Mouse (Mus musculus) hindbrain, postnatal 0 days (tissue): ENCODE measurements around the gene Mycn. TPM values are rescaled to one million over a fixed set of nuclear protein-coding genes. Genes with fewer than 3 reads are reported as not detected.

Source experiments
- ATAC-seq: fragments of 200-750 bp; cut with Nextera tagmentation; 2 replicates; pipeline ENCODE4 v1.8.0; 2017; ENCODE audit warnings: mild to moderate bottlenecking, moderate TSS enrichment, moderate library complexity
- DNase-seq: peaks from one replicate; pipeline ENCODE4 v3.0.0-alpha.2; 2015; ENCODE audit warnings: low spot score
- H3K27ac ChIP-seq: fragments of 300-500 bp; sonication (generic); 2 replicates; pipeline ENCODE4 v1.5.1; 2014; ENCODE audit warnings: mild to moderate bottlenecking
- H3K27me3 ChIP-seq: fragments of 300-500 bp; sonication (generic); 2 replicates; pipeline ENCODE4 v1.6.1; 2014; ENCODE audit warnings: low read length, mixed read lengths; ENCODE audit not compliant: insufficient read depth
- H3K36me3 ChIP-seq: fragments of 300-500 bp; sonication (generic); 2 replicates; pipeline ENCODE4 v1.6.1; 2014; ENCODE audit warnings: low read length, mixed read lengths; ENCODE audit not compliant: insufficient read depth
- H3K4me1 ChIP-seq: fragments of 300-500 bp; sonication (generic); 2 replicates; pipeline ENCODE4 v1.6.1; 2014; ENCODE audit warnings: antibody characterized with exemption, low read length, mixed read lengths; ENCODE audit not compliant: insufficient read depth
- H3K4me2 ChIP-seq: fragments of 300-500 bp; sonication (generic); 2 replicates; pipeline ENCODE4 v1.6.1; 2014; ENCODE audit warnings: low read depth, mild to moderate bottlenecking, low read length, moderate library complexity, mixed read lengths
- H3K4me3 ChIP-seq: fragments of 300-500 bp; sonication (generic); 2 replicates; pipeline ENCODE4 v1.5.1; 2014; ENCODE audit warnings: low read length
- H3K9ac ChIP-seq: fragments of 300-500 bp; sonication (generic); replicated peaks from 2 replicates; pipeline ENCODE4 v1.6.1; 2014; ENCODE audit warnings: mild to moderate bottlenecking, low read length, moderate library complexity, mixed read lengths
- H3K9me3 ChIP-seq: fragments of 300-500 bp; sonication (generic); 2 replicates; pipeline ENCODE4 v1.6.1; 2016; ENCODE audit warnings: low read length, mixed read lengths
- CTCF ChIP-seq: IDR thresholded peaks from 2 replicates; pipeline ENCODE4 v1.5.1; 2016; ENCODE audit warnings: antibody characterized with exemption, control low read depth, low read depth
- WGBS: fragments of 180-500 bp; shearing (Covaris S2); extraction: QIAGEN DNeasy Blood & Tissue Kit; methylation state at CpG from one replicate; pipeline ENCODE4 v1.1.7; 2014; 5-methylcytosine and 5-hydroxymethylcytosine counted together
- polyA plus RNA-seq: library from polyadenylated mRNA; unstranded; fragments of >200 nt; fragmentation: Nextera tagmentation; extraction: Ambion mirVana; gene quantifications from 2 replicates; pipeline ENCODE4 v1.2.1, GENCODE M21; 2015
- total RNA-seq: library from RNA; depleted of rRNA; stranded (reverse); fragments of >200 nt; gene quantifications from 2 replicates; pipeline ENCODE4 v1.2.3, GENCODE M21; 2014

Gene Mycn
- total and polyA plus RNA-seq, 2 experiments from 2014 or later = 40.0 to 51.2 TPM

- Histone ChIP-seq H3K27ac (peak overlapping the region; percentile 92), H3K9ac (peak overlapping the region; percentile 93), H3K27me3 (no peaks in the 10 kb centered on the region), H3K4me1 (no peaks in the 10 kb centered on the region), H3K4me3 (peak overlapping the region; percentile 87), H3K9me3 (no peaks in the 10 kb centered on the region), H3K36me3 (peaks cover 14% of the 10 kb centered on the region; the same call in 1 of the 2 replicates), H3K4me2 (peak overlapping the region; percentile 92)
- WGBS = under 1% methylated on average over 69 of the region's 69 CpGs
- ATAC-seq (no peak), DNase-seq (peak; percentile 44)
- TF ChIP-seq CTCF = no peak
Observed at GRCm38 (mm10) chr12:12939581-12940465, 1.9 kb downstream of the Mycn start.

GRCm38 (mm10) chr12:12938850-12939249 is 2.9 kb downstream of the Mycn start:
- Histone ChIP-seq H3K36me3 (peaks cover 17% of the 10 kb centered on the region; the same call in 1 of the 2 replicates), H3K27me3 (no peaks in the 10 kb centered on the region), H3K27ac (peak overlapping the region; percentile 92), H3K9ac (peak overlapping the region; percentile 93), H3K4me1 (no peaks in the 10 kb centered on the region), H3K4me3 (peak overlapping the region; percentile 87), H3K9me3 (no peaks in the 10 kb centered on the region), H3K4me2 (peak overlapping the region; percentile 92)
- TF ChIP-seq CTCF = peak; percentile 94
- no peak for ATAC-seq
- peak; percentile 93 for DNase-seq
- WGBS = 0% methylated on average over 12 of the region's 12 CpGs

- Histone ChIP-seq H3K27ac (peak overlapping the region; percentile 92), H3K9ac (peak overlapping the region; percentile 93), H3K36me3 (peaks cover 17% of the 10 kb centered on the region; the same call in 1 of the 2 replicates), H3K4me3 (peak overlapping the region; percentile 87), H3K4me2 (peak overlapping the region; percentile 92), H3K9me3 (no peaks in the 10 kb centered on the region), H3K4me1 (no peaks in the 10 kb centered on the region), H3K27me3 (no peaks in the 10 kb centered on the region)
- under 1% methylated on average over 7 of the region's 7 CpGs for WGBS
- ATAC-seq = no peak
- no peak for TF ChIP-seq CTCF
- peak; percentile 95 for DNase-seq
Observed at GRCm38 (mm10) chr12:12938361-12938760, 3.4 kb downstream of the Mycn start.

GRCm38 (mm10) chr12:12937746-12938145 is 4.0 kb downstream of the Mycn start:
- Histone ChIP-seq H3K4me3 (peak overlapping the region; percentile 87), H3K27me3 (no peaks in the 10 kb centered on the region), H3K36me3 (peaks cover 17% of the 10 kb centered on the region; the same call in 1 of the 2 replicates), H3K4me2 (peak overlapping the region; percentile 92), H3K9me3 (no peaks in the 10 kb centered on the region), H3K27ac (peak overlapping the region; percentile 92), H3K9ac (peak overlapping the region; percentile 93), H3K4me1 (no peaks in the 10 kb centered on the region)
- 5% methylated on average over 9 of the region's 9 CpGs for WGBS
- DNase-seq = peak; percentile 53
- no peak for ATAC-seq
- TF ChIP-seq CTCF = no peak

GRCm38 (mm10) chr12:12937088-12937487 is 4.6 kb downstream of the Mycn start:
- peaks cover 17% of the 10 kb centered on the region; the same call in 1 of the 2 replicates for H3K36me3 ChIP-seq
- ATAC-seq (no peak), DNase-seq (peak; percentile 23)
- H3K27ac ChIP-seq = peak overlapping the region; percentile 92; the same call in 1 of the 2 replicates
- 63% methylated on average over 30 of the region's 30 CpGs for WGBS
- no peaks in the 10 kb centered on the region for H3K27me3 ChIP-seq
- no peaks in the 10 kb centered on the region for H3K9me3 ChIP-seq
- peak overlapping the region; percentile 87 for H3K4me3 ChIP-seq
- peak overlapping the region; percentile 92 for H3K4me2 ChIP-seq
- peak overlapping the region; percentile 93 for H3K9ac ChIP-seq
- TF ChIP-seq CTCF = no peak
- H3K4me1 ChIP-seq = no peaks in the 10 kb centered on the region

- Histone ChIP-seq H3K36me3 (peaks cover 14% of the 10 kb centered on the region; the same call in 1 of the 2 replicates), H3K4me2 (no peak overlapping the region), H3K27ac (no peak overlapping the region), H3K9ac (no peak overlapping the region), H3K4me1 (0 out of 2 replicates have a peak, but pooled peaks cover 3% of the 10 kb centered on the region), H3K4me3 (no peak overlapping the region), H3K9me3 (no peaks in the 10 kb centered on the region), H3K27me3 (no peaks in the 10 kb centered on the region)
- no peak for DNase-seq
- 73% methylated on average over 7 of the region's 7 CpGs for WGBS
- ATAC-seq = no peak
- TF ChIP-seq CTCF = no peak
Observed at GRCm38 (mm10) chr12:12932238-12932637, 9.5 kb downstream of the Mycn start.

GRCm38 (mm10) chr12:12928239-12928638 is 13.5 kb downstream of the Mycn start:
- 71% methylated on average over 3 of the region's 3 CpGs for WGBS
- H3K9ac ChIP-seq = no peak overlapping the region
- no peaks in the 10 kb centered on the region for H3K36me3 ChIP-seq
- H3K4me3 ChIP-seq = no peak overlapping the region
- H3K27me3 ChIP-seq = no peaks in the 10 kb centered on the region
- no peak overlapping the region for H3K27ac ChIP-seq
- 0 out of 2 replicates have a peak, but pooled peaks cover 3% of the 10 kb centered on the region for H3K4me1 ChIP-seq
- no peaks in the 10 kb centered on the region for H3K9me3 ChIP-seq
- no peak overlapping the region for H3K4me2 ChIP-seq
- TF ChIP-seq CTCF = no peak
- ATAC-seq (no peak), DNase-seq (no peak)
